Mouse (Mus musculus) intestine, embryonic 14.5 days (tissue): Measurements from ENCODE around the gene Hspa12b. TPM values are rescaled to one million over a fixed set of nuclear protein-coding genes. Genes with fewer than 3 reads are reported as not detected.

Experiments used
- ATAC-seq: fragments of 200-750 bp; cut with Nextera tagmentation; replicated peaks from 2 replicates; pipeline ENCODE4 v1.8.0; 2017; ENCODE audit warnings: low read depth, moderate number of reproducible peaks, moderate TSS enrichment, moderate library complexity; ENCODE audit not compliant: low FRiP score, low TSS enrichment
- DNase-seq: peaks from one replicate; pipeline ENCODE4 v3.0.0-alpha.2; 2018; ENCODE audit warnings: low spot score
- H3K27ac ChIP-seq: fragments of 300-500 bp; sonication (generic); 2 replicates; pipeline ENCODE4 v1.5.1; 2014; ENCODE audit warnings: low read depth, mild to moderate bottlenecking, control low read depth
- H3K27me3 ChIP-seq: fragments of 300-500 bp; sonication (generic); replicated peaks from 2 replicates; pipeline ENCODE4 v1.6.1; 2014; ENCODE audit warnings: low read length, control low read depth; ENCODE audit not compliant: control insufficient read depth, insufficient read depth
- H3K36me3 ChIP-seq: fragments of 300-500 bp; sonication (generic); 2 replicates; pipeline ENCODE4 v1.6.1; 2014; ENCODE audit warnings: low read length, control low read depth; ENCODE audit not compliant: control insufficient read depth, insufficient read depth
- H3K4me1 ChIP-seq: fragments of 300-500 bp; sonication (generic); replicated peaks from 2 replicates; pipeline ENCODE4 v1.6.1; 2014; ENCODE audit warnings: low read length, control low read depth, mixed read lengths; ENCODE audit not compliant: control insufficient read depth, insufficient read depth
- H3K4me2 ChIP-seq: fragments of 300-500 bp; sonication (generic); 2 replicates; pipeline ENCODE4 v1.6.1; 2014; ENCODE audit warnings: low read length
- H3K4me3 ChIP-seq: fragments of 300-500 bp; sonication (generic); 2 replicates; pipeline ENCODE4 v1.5.1; 2014; ENCODE audit warnings: low read depth, low read length, control low read depth, mixed read lengths
- H3K9ac ChIP-seq: fragments of 300-500 bp; sonication (generic); 2 replicates; pipeline ENCODE4 v1.6.1; 2014; ENCODE audit warnings: mild to moderate bottlenecking, low read length
- H3K9me3 ChIP-seq: fragments of 300-500 bp; sonication (generic); 2 replicates; pipeline ENCODE4 v1.6.1; 2016; ENCODE audit warnings: low read length, control low read depth; ENCODE audit not compliant: control insufficient read depth
- WGBS: fragments of 180-500 bp; shearing (Covaris S2); extraction: QIAGEN DNeasy Blood & Tissue Kit; methylation state at CpG from one replicate; pipeline ENCODE4 v1.1.7; 2014; 5-methylcytosine and 5-hydroxymethylcytosine counted together
- polyA plus RNA-seq: library from polyadenylated mRNA; unstranded; fragments of >200 nt; fragmentation: Nextera tagmentation; extraction: Ambion mirVana; gene quantifications from 2 replicates; pipeline ENCODE4 v1.2.1, GENCODE M21; 2014

Hspa12b gene
- polyA plus RNA-seq, 1 experiment from 2014 or later, result 5.4 TPM

GRCm38 (mm10) chr2:131148353-131149253 is 21.5 kb downstream of the Hspa12b start:
- H3K36me3 ChIP-seq, result peaks cover 77% of the 10 kb centered on the region
- no peaks in the 10 kb centered on the region for H3K9me3 ChIP-seq
- H3K9ac ChIP-seq, result no peak overlapping the region
- no peak for ATAC-seq
- no peaks in the 10 kb centered on the region for H3K4me1 ChIP-seq
- WGBS, result 84% methylated on average over 8 of the region's 8 CpGs
- H3K27ac ChIP-seq, result no peak overlapping the region
- no peak overlapping the region for H3K4me3 ChIP-seq
- no peaks in the 10 kb centered on the region for H3K27me3 ChIP-seq
- no peak overlapping the region for H3K4me2 ChIP-seq
- no peak for DNase-seq

- Histone ChIP-seq H3K27me3 (no peaks in the 10 kb centered on the region), H3K9ac (no peak overlapping the region), H3K9me3 (no peaks in the 10 kb centered on the region), H3K36me3 (peaks cover 75% of the 10 kb centered on the region), H3K27ac (no peak overlapping the region), H3K4me1 (no peaks in the 10 kb centered on the region), H3K4me2 (no peak overlapping the region), H3K4me3 (no peak overlapping the region)
- DNase-seq (no peak), ATAC-seq (no peak)
- 94% methylated on average over 3 of the region's 3 CpGs for WGBS
These were observed 22.1 kb downstream of the Hspa12b start for GRCm38 (mm10) chr2:131149254-131149578.

GRCm38 (mm10) chr2:131152166-131152730 is 25.2 kb downstream of the Hspa12b start:
- H3K9me3 ChIP-seq, result no peaks in the 10 kb centered on the region
- H3K4me2 ChIP-seq, result no peak overlapping the region
- no peak overlapping the region for H3K27ac ChIP-seq
- no peak overlapping the region for H3K4me3 ChIP-seq
- H3K27me3 ChIP-seq, result no peaks in the 10 kb centered on the region
- ATAC-seq, result no peak
- no peak overlapping the region for H3K9ac ChIP-seq
- WGBS, result 90% methylated on average over 7 of the region's 7 CpGs
- H3K4me1 ChIP-seq, result no peaks in the 10 kb centered on the region
- no peak for DNase-seq
- H3K36me3 ChIP-seq, result peaks cover 50% of the 10 kb centered on the region

GRCm38 (mm10) chr2:131154036-131154435 is 27.0 kb downstream of the Hspa12b start:
- H3K9ac ChIP-seq, result no peak overlapping the region
- peaks cover 5% of the 10 kb centered on the region for H3K4me1 ChIP-seq
- H3K27me3 ChIP-seq, result no peaks in the 10 kb centered on the region
- no peak overlapping the region for H3K4me2 ChIP-seq
- H3K4me3 ChIP-seq, result no peak overlapping the region
- DNase-seq, result no peak
- H3K36me3 ChIP-seq, result peaks cover 32% of the 10 kb centered on the region
- WGBS, result 96% methylated on average over 4 of the region's 4 CpGs
- H3K9me3 ChIP-seq, result no peaks in the 10 kb centered on the region
- H3K27ac ChIP-seq, result no peak overlapping the region
- ATAC-seq, result no peak

GRCm38 (mm10) chr2:131156987-131157386 is 29.9 kb downstream of the Hspa12b start:
- WGBS, result 92% methylated on average over 7 of the region's 7 CpGs
- Histone ChIP-seq H3K36me3 (peaks cover 15% of the 10 kb centered on the region; the same call in 1 of the 2 replicates), H3K4me1 (peaks cover 6% of the 10 kb centered on the region), H3K9me3 (no peaks in the 10 kb centered on the region), H3K4me3 (no peak overlapping the region), H3K4me2 (no peak overlapping the region), H3K9ac (no peak overlapping the region), H3K27me3 (no peaks in the 10 kb centered on the region), H3K27ac (no peak overlapping the region)
- ATAC-seq (no peak), DNase-seq (no peak)

GRCm38 (mm10) chr2:131159491-131159910 is 32.4 kb downstream of the Hspa12b start:
- Histone ChIP-seq H3K36me3 (0 out of 2 replicates have a peak, but pooled peaks cover 3% of the 10 kb centered on the region), H3K4me3 (peak overlapping the region; percentile 83), H3K27ac (peak overlapping the region; percentile 96), H3K9me3 (no peaks in the 10 kb centered on the region), H3K4me1 (peaks cover 6% of the 10 kb centered on the region), H3K9ac (peak overlapping the region; percentile 77), H3K4me2 (peak overlapping the region; percentile 94), H3K27me3 (no peaks in the 10 kb centered on the region)
- ATAC-seq (peak; percentile 36), DNase-seq (no peak)
- WGBS, result under 1% methylated on average over 18 of the region's 18 CpGs

- Histone ChIP-seq H3K9ac (peak within 1 kb of the TSS; percentile 77), H3K27ac (peak within 1 kb of the TSS; percentile 96), H3K4me1 (peaks cover 6% of the 10 kb centered on the region), H3K36me3 (no peaks in the 10 kb centered on the region), H3K9me3 (no peaks in the 10 kb centered on the region), H3K4me3 (peak within 1 kb of the TSS; percentile 83), H3K4me2 (peak within 1 kb of the TSS; percentile 94), H3K27me3 (no peaks in the 10 kb centered on the region)
- ATAC-seq (peak; percentile 96), DNase-seq (peak; percentile 94)
- WGBS, result under 1% methylated on average over 54 of the region's 54 CpGs
These were observed 33.0 kb downstream of the Hspa12b start, which contains the start of gene 1700037H04Rik for GRCm38 (mm10) chr2:131159938-131160581. TSS of gene 1700037H04Rik (minus strand) at chr2:131160081.

GRCm38 (mm10) chr2:131160671-131161111 is 33.6 kb downstream of the Hspa12b start:
- Histone ChIP-seq H3K4me3 (peak overlapping the region; percentile 83), H3K36me3 (no peaks in the 10 kb centered on the region), H3K4me1 (peaks cover 6% of the 10 kb centered on the region), H3K9ac (peak overlapping the region; percentile 77), H3K9me3 (no peaks in the 10 kb centered on the region), H3K27me3 (no peaks in the 10 kb centered on the region), H3K4me2 (peak overlapping the region; percentile 94), H3K27ac (peak overlapping the region; percentile 96)
- ATAC-seq, result peak; percentile 3; the same call in 1 of the 2 replicates
- no peak for DNase-seq
- under 1% methylated on average over 17 of the region's 17 CpGs for WGBS
